Mouse (Mus musculus) heart, adult 2 months (tissue): ENCODE data around the gene Camta1.

Source experiments
- CTCF ChIP-seq: fragments of 200-600 bp; IDR thresholded peaks from 2 replicates; pipeline ENCODE4 v1.8.1; 2022; ENCODE audit warnings: antibody characterized with exemption, mild to moderate bottlenecking, moderate library complexity
- EP300 ChIP-seq: fragments of 200-500 bp; IDR thresholded peaks from 2 replicates; pipeline ENCODE4 v1.6.1; 2011; ENCODE audit warnings: low read depth, low read length, control low read depth; ENCODE audit not compliant: insufficient read depth
- POLR2A ChIP-seq: fragments of 200-500 bp; IDR thresholded peaks from 2 replicates; pipeline ENCODE4 v1.6.1; 2011; ENCODE audit warnings: mild to moderate bottlenecking, low read depth, low read length, control low read depth; ENCODE audit not compliant: insufficient read depth

DNA sequence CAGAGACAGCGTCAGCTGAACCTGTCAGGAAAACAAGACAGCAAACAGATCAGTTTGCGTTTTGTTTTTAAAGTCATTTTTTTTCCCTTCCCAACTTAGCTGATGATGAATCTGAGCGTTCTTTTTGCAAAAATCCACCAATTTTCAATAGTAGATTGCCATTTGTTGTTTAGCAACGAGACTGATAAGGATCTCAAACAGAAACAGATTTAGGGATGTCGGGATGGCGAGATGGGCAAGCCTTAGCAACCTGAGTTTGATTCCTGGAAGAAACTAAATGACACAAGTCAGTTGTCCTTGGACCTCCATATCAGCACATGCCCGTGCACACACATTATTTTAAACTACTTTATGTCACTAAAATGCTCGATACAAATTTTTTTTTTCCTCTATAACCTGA is 989.0 kb downstream of the Camta1 start:
- TF ChIP-seq CTCF (no peak), POLR2A (no peak), EP300 (no peak)
